Mouse (Mus musculus): ENCODE results near the gene Bcorl1.

GRCm38 (mm10) chrX:48383643-48384042 lies 42.5 kb downstream of the Bcorl1 start:
- TF ChIP-seq POLR2A (IDR thresholded peaks at IDR 0.05; ENCODE audit: borderline replicate concordance, insufficient read depth, low read length): no peak
- TF ChIP-seq CTCF (IDR thresholded peaks at IDR 0.05; ENCODE audit: borderline replicate concordance, insufficient read depth, low read depth, low read length): peak; percentile 59
